Mouse (Mus musculus): ENCODE data around the gene 9530077C05Rik. TPM values are rescaled to one million over a fixed set of nuclear protein-coding genes. Genes with fewer than 3 reads are reported as not detected.
"Not testable (repeated sequence)": the region's sequence is repeated elsewhere in the genome, so short reads cannot be mapped to it uniquely, and the experiment has no call there.

Gene 9530077C05Rik
- total and polyA plus RNA-seq, 2 experiments: 0.07 to 0.18 TPM

GRCm38 (mm10) chr9:22390390-22390789 is 20.9 kb upstream of the 9530077C05Rik start:
- H3K27ac ChIP-seq (replicated peaks; ENCODE audit: insufficient read depth, low read depth, low read length): no peak overlapping the region
- no peak overlapping the region for H3K4me3 ChIP-seq (ENCODE audit: insufficient read depth, low read depth, low read length)
- TF ChIP-seq CTCF (IDR thresholded peaks at IDR 0.05; ENCODE audit: low read depth, low read length) (no peak), POLR2A (IDR thresholded peaks at IDR 0.05; ENCODE audit: extremely low read depth, insufficient read depth, low read length) (no peak)
- H3K4me1 ChIP-seq (ENCODE audit: control insufficient read depth, insufficient read depth, low read length): peaks cover 3% of the 10 kb centered on the region; the same call in 1 of the 2 replicates
- H3K9ac ChIP-seq (ENCODE audit: low read depth, low read length): no peak overlapping the region
- no peak for DNase-seq (ENCODE audit: extremely low read depth, low read depth, low spot score)
- 89% methylated on average over 5 of the region's 5 CpGs for WGBS
- H3K27me3 ChIP-seq (ENCODE audit: control insufficient read depth, insufficient read depth, low read length): no peaks in the 10 kb centered on the region
- no peaks in the 10 kb centered on the region for H3K36me3 ChIP-seq (ENCODE audit: control insufficient read depth, insufficient read depth, low read length)
- H3K79me2 ChIP-seq (ENCODE audit: control insufficient read depth, insufficient read depth, low read length): peaks cover 5% of the 10 kb centered on the region; the same call in 1 of the 2 replicates

DNA sequence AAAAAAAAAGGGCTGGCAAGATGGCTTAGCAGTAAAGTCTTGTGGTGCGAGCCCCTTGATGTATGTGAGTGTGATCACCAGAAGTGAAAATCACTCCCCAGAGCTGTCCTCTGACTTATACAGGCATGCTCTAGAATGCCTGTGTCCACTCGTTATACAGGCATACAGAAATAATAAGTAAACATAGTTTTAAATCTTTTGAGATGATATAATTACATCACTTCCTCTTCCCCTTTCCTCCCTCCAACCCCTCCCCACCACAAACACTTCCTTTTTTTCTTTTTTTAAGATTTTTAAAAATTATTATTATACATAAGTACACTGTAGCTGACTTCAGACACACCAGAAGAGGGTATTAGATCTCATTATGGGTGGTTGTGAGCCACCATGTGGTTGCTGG is 16.6 kb upstream of the 9530077C05Rik start:
- TF ChIP-seq POLR2A (IDR thresholded peaks at IDR 0.05; ENCODE audit: extremely low read depth, insufficient read depth, low read length) (no peak), CTCF (IDR thresholded peaks at IDR 0.05; ENCODE audit: low read depth, low read length) (no peak)
- no peaks in the 10 kb centered on the region for H3K27me3 ChIP-seq (ENCODE audit: control insufficient read depth, insufficient read depth, low read length)
- WGBS: 86% methylated on average over 2 of the region's 2 CpGs
- no peak for DNase-seq (ENCODE audit: extremely low read depth, low read depth, low spot score)
- H3K27ac ChIP-seq (replicated peaks; ENCODE audit: insufficient read depth, low read depth, low read length): no peak overlapping the region
- H3K36me3 ChIP-seq (ENCODE audit: control insufficient read depth, insufficient read depth, low read length): no peaks in the 10 kb centered on the region
- H3K4me1 ChIP-seq (ENCODE audit: control insufficient read depth, insufficient read depth, low read length): no peaks in the 10 kb centered on the region
- no peak overlapping the region for H3K4me3 ChIP-seq (ENCODE audit: insufficient read depth, low read depth, low read length)
- no peak overlapping the region for H3K9ac ChIP-seq (ENCODE audit: low read depth, low read length)
- no peaks in the 10 kb centered on the region for H3K79me2 ChIP-seq (ENCODE audit: control insufficient read depth, insufficient read depth, low read length)

DNA sequence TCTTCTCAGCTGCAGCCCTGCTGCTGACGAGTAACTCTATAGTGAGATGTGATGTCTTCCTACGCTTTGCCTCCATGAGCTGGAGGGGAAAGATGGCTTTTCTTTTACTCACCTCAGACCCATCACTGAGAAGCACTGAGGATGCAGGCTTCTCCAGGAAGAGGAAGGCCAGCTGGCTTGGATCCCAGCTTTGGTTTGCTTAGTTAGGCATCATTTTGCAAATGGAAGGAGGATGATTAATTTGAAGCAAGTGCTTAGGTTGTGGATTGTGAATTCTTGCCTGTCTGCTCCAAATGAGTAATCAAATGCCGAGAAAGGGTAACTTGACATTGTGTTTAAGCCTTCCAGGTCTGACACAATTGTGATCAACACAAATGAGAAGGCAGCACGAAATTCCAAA is 12.3 kb upstream of the 9530077C05Rik start:
- H3K36me3 ChIP-seq (ENCODE audit: control insufficient read depth, insufficient read depth, low read length): no peaks in the 10 kb centered on the region
- no peak overlapping the region for H3K9ac ChIP-seq (ENCODE audit: low read depth, low read length)
- H3K4me3 ChIP-seq (ENCODE audit: insufficient read depth, low read depth, low read length): no peak overlapping the region
- no peak overlapping the region for H3K27ac ChIP-seq (replicated peaks; ENCODE audit: insufficient read depth, low read depth, low read length)
- 83% methylated on average over 4 of the region's 4 CpGs for WGBS
- H3K4me1 ChIP-seq (ENCODE audit: control insufficient read depth, insufficient read depth, low read length): no peaks in the 10 kb centered on the region
- H3K79me2 ChIP-seq (ENCODE audit: control insufficient read depth, insufficient read depth, low read length): no peaks in the 10 kb centered on the region
- DNase-seq (ENCODE audit: extremely low read depth, low read depth, low spot score): no peak
- H3K27me3 ChIP-seq (ENCODE audit: control insufficient read depth, insufficient read depth, low read length): no peaks in the 10 kb centered on the region
- TF ChIP-seq CTCF (IDR thresholded peaks at IDR 0.05; ENCODE audit: low read depth, low read length) (no peak), POLR2A (IDR thresholded peaks at IDR 0.05; ENCODE audit: extremely low read depth, insufficient read depth, low read length) (no peak)

GRCm38 (mm10) chr9:22402001-22402400 is 9.3 kb upstream of the 9530077C05Rik start:
- H3K9ac ChIP-seq (ENCODE audit: low read depth, low read length): no peak overlapping the region
- no peaks in the 10 kb centered on the region for H3K27me3 ChIP-seq (ENCODE audit: control insufficient read depth, insufficient read depth, low read length)
- H3K27ac ChIP-seq (replicated peaks; ENCODE audit: insufficient read depth, low read depth, low read length): no peak overlapping the region
- TF ChIP-seq POLR2A (IDR thresholded peaks at IDR 0.05; ENCODE audit: extremely low read depth, insufficient read depth, low read length) (no peak), CTCF (IDR thresholded peaks at IDR 0.05; ENCODE audit: low read depth, low read length) (no peak)
- 85% methylated on average over 6 of the region's 6 CpGs for WGBS
- no peak overlapping the region for H3K4me3 ChIP-seq (ENCODE audit: insufficient read depth, low read depth, low read length)
- DNase-seq (ENCODE audit: extremely low read depth, low read depth, low spot score): no peak
- H3K4me1 ChIP-seq (ENCODE audit: control insufficient read depth, insufficient read depth, low read length): no peaks in the 10 kb centered on the region
- H3K36me3 ChIP-seq (ENCODE audit: control insufficient read depth, insufficient read depth, low read length): no peaks in the 10 kb centered on the region
- H3K79me2 ChIP-seq (ENCODE audit: control insufficient read depth, insufficient read depth, low read length): no peaks in the 10 kb centered on the region

- TF ChIP-seq POLR2A (IDR thresholded peaks at IDR 0.05; ENCODE audit: extremely low read depth, insufficient read depth, low read length) (no peak), CTCF (IDR thresholded peaks at IDR 0.05; ENCODE audit: low read depth, low read length) (no peak)
- Histone ChIP-seq H3K9ac (ENCODE audit: low read depth, low read length) (no peak overlapping the region), H3K27me3 (ENCODE audit: control insufficient read depth, insufficient read depth, low read length) (no peaks in the 10 kb centered on the region), H3K36me3 (ENCODE audit: control insufficient read depth, insufficient read depth, low read length) (no peaks in the 10 kb centered on the region), H3K79me2 (ENCODE audit: control insufficient read depth, insufficient read depth, low read length) (no peaks in the 10 kb centered on the region), H3K4me3 (ENCODE audit: insufficient read depth, low read depth, low read length) (no peak overlapping the region), H3K4me1 (ENCODE audit: control insufficient read depth, insufficient read depth, low read length) (no peaks in the 10 kb centered on the region), H3K27ac (replicated peaks; ENCODE audit: insufficient read depth, low read depth, low read length) (no peak overlapping the region)
- DNase-seq (ENCODE audit: extremely low read depth, low read depth, low spot score): no peak
- 86% methylated on average over 3 of the region's 3 CpGs for WGBS
Measured at GRCm38 (mm10) chr9:22402976-22403375, 8.3 kb upstream of the 9530077C05Rik start.

DNA sequence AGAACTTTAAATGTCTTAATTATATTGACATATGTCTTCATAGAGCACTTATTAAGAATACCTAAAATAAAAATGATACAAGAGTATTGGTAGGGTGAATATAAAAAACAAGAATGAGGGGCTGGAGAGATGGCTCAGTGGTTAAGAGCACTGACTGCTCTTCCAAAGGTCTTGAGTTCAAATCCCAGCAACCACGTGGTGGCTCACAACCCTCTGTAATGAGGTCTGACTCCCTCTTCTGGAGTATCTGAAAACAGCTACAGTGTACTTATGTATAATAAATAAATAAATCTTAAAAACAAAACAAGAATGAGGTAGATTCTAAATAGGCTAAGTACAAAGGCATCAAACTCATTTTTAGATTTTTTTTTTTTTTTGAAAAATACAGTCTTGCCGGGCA is 7.8 kb upstream of the 9530077C05Rik start:
- H3K36me3 ChIP-seq (ENCODE audit: control insufficient read depth, insufficient read depth, low read length); H3K27me3 ChIP-seq (ENCODE audit: control insufficient read depth, insufficient read depth, low read length); H3K4me1 ChIP-seq (ENCODE audit: control insufficient read depth, insufficient read depth, low read length); H3K27ac ChIP-seq (replicated peaks; ENCODE audit: insufficient read depth, low read depth, low read length); H3K4me3 ChIP-seq (ENCODE audit: insufficient read depth, low read depth, low read length); DNase-seq (ENCODE audit: extremely low read depth, low read depth, low spot score); H3K79me2 ChIP-seq (ENCODE audit: control insufficient read depth, insufficient read depth, low read length); H3K9ac ChIP-seq (ENCODE audit: low read depth, low read length): not testable (repeated sequence)
- WGBS: 70% methylated on average over 2 of the region's 2 CpGs
